Mouse (Mus musculus): Measurements from ENCODE around the gene Tent4a. TPM values are rescaled to one million over a fixed set of nuclear protein-coding genes. Genes with fewer than 3 reads are reported as not detected.

Tent4a gene
- polyA plus RNA-seq, 1 experiment from 2014 or later: 7.5 TPM

DNA sequence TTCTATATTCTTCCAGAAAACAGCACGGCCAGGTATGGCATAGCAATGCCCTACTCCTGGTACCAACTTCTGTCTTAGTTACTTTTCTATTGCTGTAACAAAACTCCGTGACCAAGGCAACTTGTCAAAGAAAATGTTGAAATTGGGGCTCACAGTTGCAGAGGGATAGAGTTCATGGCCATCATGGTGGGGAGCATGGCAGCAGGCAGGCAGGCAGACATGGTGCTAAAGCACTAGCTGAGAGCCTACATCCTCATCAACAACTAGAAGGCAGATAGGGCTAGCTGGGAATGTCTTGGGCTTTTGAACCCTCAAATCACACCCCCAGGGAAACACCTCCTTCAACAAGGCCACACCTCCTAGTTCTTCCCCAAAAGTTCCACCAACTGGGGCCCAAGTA is 16.4 kb upstream of the Tent4a start:
- no peak overlapping the region for H3K9ac ChIP-seq (replicated peaks; ENCODE audit: low read depth, low read length)
- WGBS: 98% methylated on average over 2 of the region's 2 CpGs
- no peak for ATAC-seq

GRCm38 (mm10) chr13:69549980-69550379 is 15.6 kb upstream of the Tent4a start:
- WGBS: 52% methylated on average over 8 of the region's 8 CpGs
- no peaks in the 10 kb centered on the region for H3K27me3 ChIP-seq (replicated peaks; ENCODE audit: control insufficient read depth, insufficient read depth, low read length)
- no peak overlapping the region for H3K4me3 ChIP-seq (replicated peaks; ENCODE audit: low read length)
- H3K9me3 ChIP-seq (ENCODE audit: control insufficient read depth, low read length): no peaks in the 10 kb centered on the region
- H3K27ac ChIP-seq (ENCODE audit: low read length): no peak overlapping the region
- H3K9ac ChIP-seq (replicated peaks; ENCODE audit: low read depth, low read length): no peak overlapping the region
- no peak for ATAC-seq
- no peaks in the 10 kb centered on the region for H3K36me3 ChIP-seq (ENCODE audit: control insufficient read depth, insufficient read depth)
- H3K4me2 ChIP-seq (ENCODE audit: low read length): no peak overlapping the region
- no peaks in the 10 kb centered on the region for H3K4me1 ChIP-seq (replicated peaks; ENCODE audit: control insufficient read depth, insufficient read depth, low read length)

More for the DNA sequence above, 16.4 kb upstream of the Tent4a start:
- no peaks in the 10 kb centered on the region for H3K4me1 ChIP-seq (replicated peaks; ENCODE audit: control insufficient read depth, insufficient read depth, low read length)
- no peaks in the 10 kb centered on the region for H3K27me3 ChIP-seq (replicated peaks; ENCODE audit: control insufficient read depth, insufficient read depth, low read length)
- no peak overlapping the region for H3K4me3 ChIP-seq (replicated peaks; ENCODE audit: low read length)
- H3K27ac ChIP-seq (ENCODE audit: low read length): no peak overlapping the region
- H3K9me3 ChIP-seq (ENCODE audit: control insufficient read depth, low read length): no peaks in the 10 kb centered on the region
- no peak overlapping the region for H3K4me2 ChIP-seq (ENCODE audit: low read length)
- H3K36me3 ChIP-seq (ENCODE audit: control insufficient read depth, insufficient read depth): no peaks in the 10 kb centered on the region

- peaks cover 6% of the 10 kb centered on the region; the same call in 1 of the 2 replicates for H3K4me1 ChIP-seq (replicated peaks; ENCODE audit: control insufficient read depth, insufficient read depth, low read length)
- no peak overlapping the region for H3K4me2 ChIP-seq (ENCODE audit: low read length)
Observed at GRCm38 (mm10) chr13:69547488-69548180, 13.2 kb upstream of the Tent4a start.

GRCm38 (mm10) chr13:69545019-69545418 is 10.6 kb upstream of the Tent4a start:
- Histone ChIP-seq H3K27ac (ENCODE audit: low read length) (no peak overlapping the region), H3K4me3 (replicated peaks; ENCODE audit: low read length) (no peak overlapping the region), H3K9ac (replicated peaks; ENCODE audit: low read depth, low read length) (no peak overlapping the region), H3K27me3 (replicated peaks; ENCODE audit: control insufficient read depth, insufficient read depth, low read length) (no peaks in the 10 kb centered on the region), H3K4me1 (replicated peaks; ENCODE audit: control insufficient read depth, insufficient read depth, low read length) (peaks cover 6% of the 10 kb centered on the region; the same call in 1 of the 2 replicates), H3K9me3 (ENCODE audit: control insufficient read depth, low read length) (no peaks in the 10 kb centered on the region), H3K36me3 (ENCODE audit: control insufficient read depth, insufficient read depth) (no peaks in the 10 kb centered on the region), H3K4me2 (ENCODE audit: low read length) (no peak overlapping the region)
- ATAC-seq: no peak
- 24% methylated on average over 3 of the region's 3 CpGs for WGBS

More at GRCm38 (mm10) chr13:69547488-69548180, 13.2 kb upstream of the Tent4a start:
- Histone ChIP-seq H3K9me3 (ENCODE audit: control insufficient read depth, low read length) (no peaks in the 10 kb centered on the region), H3K27ac (ENCODE audit: low read length) (no peak overlapping the region), H3K4me3 (replicated peaks; ENCODE audit: low read length) (no peak overlapping the region), H3K36me3 (ENCODE audit: control insufficient read depth, insufficient read depth) (no peaks in the 10 kb centered on the region), H3K27me3 (replicated peaks; ENCODE audit: control insufficient read depth, insufficient read depth, low read length) (no peaks in the 10 kb centered on the region), H3K9ac (replicated peaks; ENCODE audit: low read depth, low read length) (no peak overlapping the region)
- ATAC-seq: no peak
- WGBS: 64% methylated on average over 16 of the region's 16 CpGs

DNA sequence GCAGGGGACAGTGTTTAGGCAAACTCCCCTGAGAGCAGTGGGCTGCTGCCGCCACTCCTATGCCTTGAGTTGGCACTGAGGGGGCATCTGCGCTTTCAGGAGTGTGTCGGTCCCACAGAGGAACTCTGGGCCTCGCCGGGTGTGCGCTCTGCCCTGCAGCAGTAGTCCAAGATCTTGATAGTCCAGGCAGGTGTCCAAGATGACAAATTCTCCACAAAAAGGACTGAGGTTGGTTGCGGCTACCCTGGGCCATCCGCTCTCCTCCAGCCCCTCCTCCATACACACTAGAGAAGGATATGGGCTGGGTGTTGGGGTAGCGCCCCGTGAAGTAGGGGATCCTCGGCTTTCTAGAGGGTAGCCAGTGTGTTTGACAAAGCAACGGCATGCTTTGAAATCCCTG is 9.2 kb upstream of the Tent4a start:
- H3K27me3 ChIP-seq (replicated peaks; ENCODE audit: control insufficient read depth, insufficient read depth, low read length): no peaks in the 10 kb centered on the region
- peak; percentile 34 for ATAC-seq
- no peak overlapping the region for H3K27ac ChIP-seq (ENCODE audit: low read length)
- H3K36me3 ChIP-seq (ENCODE audit: control insufficient read depth, insufficient read depth): no peaks in the 10 kb centered on the region
- no peak overlapping the region for H3K4me2 ChIP-seq (ENCODE audit: low read length)
- no peaks in the 10 kb centered on the region for H3K9me3 ChIP-seq (ENCODE audit: control insufficient read depth, low read length)
- no peak overlapping the region for H3K9ac ChIP-seq (replicated peaks; ENCODE audit: low read depth, low read length)
- peaks cover 6% of the 10 kb centered on the region; the same call in 1 of the 2 replicates for H3K4me1 ChIP-seq (replicated peaks; ENCODE audit: control insufficient read depth, insufficient read depth, low read length)
- whole genome bisulfite sequencing: 48% methylated on average over 12 of the region's 12 CpGs
- no peak overlapping the region for H3K4me3 ChIP-seq (replicated peaks; ENCODE audit: low read length)

- Histone ChIP-seq H3K4me3 (replicated peaks; ENCODE audit: low read length) (no peak overlapping the region), H3K27ac (ENCODE audit: low read length) (no peak overlapping the region), H3K36me3 (ENCODE audit: control insufficient read depth, insufficient read depth) (no peaks in the 10 kb centered on the region), H3K4me2 (ENCODE audit: low read length) (no peak overlapping the region), H3K9ac (replicated peaks; ENCODE audit: low read depth, low read length) (no peak overlapping the region), H3K4me1 (replicated peaks; ENCODE audit: control insufficient read depth, insufficient read depth, low read length) (peaks cover 6% of the 10 kb centered on the region; the same call in 1 of the 2 replicates), H3K9me3 (ENCODE audit: control insufficient read depth, low read length) (no peaks in the 10 kb centered on the region), H3K27me3 (replicated peaks; ENCODE audit: control insufficient read depth, insufficient read depth, low read length) (no peaks in the 10 kb centered on the region)
- 33% methylated on average over 17 of the region's 17 CpGs for WGBS
- ATAC-seq: no peak; the same call in 1 of the 2 replicates
Observed at GRCm38 (mm10) chr13:69542571-69543352, 8.3 kb upstream of the Tent4a start.

GRCm38 (mm10) chr13:69541776-69542175 is 7.4 kb upstream of the Tent4a start:
- no peak overlapping the region for H3K4me3 ChIP-seq (replicated peaks; ENCODE audit: low read length)
- no peak overlapping the region for H3K27ac ChIP-seq (ENCODE audit: low read length)
- no peak for ATAC-seq
- H3K4me1 ChIP-seq (replicated peaks; ENCODE audit: control insufficient read depth, insufficient read depth, low read length): peaks cover 6% of the 10 kb centered on the region; the same call in 1 of the 2 replicates
- H3K27me3 ChIP-seq (replicated peaks; ENCODE audit: control insufficient read depth, insufficient read depth, low read length): no peaks in the 10 kb centered on the region
- H3K9me3 ChIP-seq (ENCODE audit: control insufficient read depth, low read length): no peaks in the 10 kb centered on the region
- H3K4me2 ChIP-seq (ENCODE audit: low read length): no peak overlapping the region
- H3K9ac ChIP-seq (replicated peaks; ENCODE audit: low read depth, low read length): no peak overlapping the region
- 72% methylated on average over 10 of the region's 10 CpGs for WGBS
- no peaks in the 10 kb centered on the region for H3K36me3 ChIP-seq (ENCODE audit: control insufficient read depth, insufficient read depth)

GRCm38 (mm10) chr13:69541209-69541608 is 6.8 kb upstream of the Tent4a start:
- Histone ChIP-seq H3K9me3 (ENCODE audit: control insufficient read depth, low read length) (no peaks in the 10 kb centered on the region), H3K9ac (replicated peaks; ENCODE audit: low read depth, low read length) (no peak overlapping the region), H3K4me3 (replicated peaks; ENCODE audit: low read length) (no peak overlapping the region), H3K4me2 (ENCODE audit: low read length) (no peak overlapping the region), H3K27ac (ENCODE audit: low read length) (no peak overlapping the region), H3K36me3 (ENCODE audit: control insufficient read depth, insufficient read depth) (no peaks in the 10 kb centered on the region), H3K4me1 (replicated peaks; ENCODE audit: control insufficient read depth, insufficient read depth, low read length) (peaks cover 6% of the 10 kb centered on the region; the same call in 1 of the 2 replicates), H3K27me3 (replicated peaks; ENCODE audit: control insufficient read depth, insufficient read depth, low read length) (no peaks in the 10 kb centered on the region)
- ATAC-seq: no peak
- 84% methylated on average over 6 of the region's 6 CpGs for WGBS

GRCm38 (mm10) chr13:69538327-69538726 is 3.9 kb upstream of the Tent4a start:
- H3K36me3 ChIP-seq (ENCODE audit: control insufficient read depth, insufficient read depth): no peaks in the 10 kb centered on the region
- H3K4me2 ChIP-seq (ENCODE audit: low read length): no peak overlapping the region
- H3K4me1 ChIP-seq (replicated peaks; ENCODE audit: control insufficient read depth, insufficient read depth, low read length): peaks cover 14% of the 10 kb centered on the region; the same call in 1 of the 2 replicates
- no peak for ATAC-seq
- no peaks in the 10 kb centered on the region for H3K27me3 ChIP-seq (replicated peaks; ENCODE audit: control insufficient read depth, insufficient read depth, low read length)
- no peak overlapping the region for H3K27ac ChIP-seq (ENCODE audit: low read length)
- no peak overlapping the region for H3K9ac ChIP-seq (replicated peaks; ENCODE audit: low read depth, low read length)
- H3K4me3 ChIP-seq (replicated peaks; ENCODE audit: low read length): no peak overlapping the region
- no peaks in the 10 kb centered on the region for H3K9me3 ChIP-seq (ENCODE audit: control insufficient read depth, low read length)
- 21% methylated on average over 4 of the region's 4 CpGs for whole genome bisulfite sequencing

Measured in forebrain, embryonic 16.5 days (tissue).